Mouse (Mus musculus) heart, adult 18-20 months (tissue): ENCODE data around the gene Rhebl1. TPM values are rescaled to one million over a fixed set of nuclear protein-coding genes. Genes with fewer than 3 reads are reported as not detected.

Source experiments
- total RNA-seq, 2 experiments: library from RNA; stranded (reverse); gene quantifications; 2 replicates each; pipeline ENCODE4 v1.2.3; 2021

Gene Rhebl1
- total RNA-seq, 2 experiments from 2014 or later, result 1.5 to 2.2 TPM

Other genes with a start within 250 kb of the Rhebl1 start
- 10 to 100 TPM; 60.7 to 63.2 TPM for gene Ddx23, start 231.6 kb downstream of the Rhebl1 start, total RNA-seq
- gene Rnd1, start 217.1 kb downstream of the Rhebl1 start, total RNA-seq, result 1 to 10 TPM in 1 of 2 experiments, under 1 TPM in 1; 0.77 to 1.3 TPM
- under 1 TPM; 0.67 to 0.72 TPM for gene Ccdc65, start 186.3 kb downstream of the Rhebl1 start, total RNA-seq
- gene Fkbp11, start 166.3 kb downstream of the Rhebl1 start, total RNA-seq, result 1 to 10 TPM; 7.9 to 8.5 TPM
- 10 to 100 TPM; 17.8 to 21.5 TPM for gene Arf3, start 131.3 kb downstream of the Rhebl1 start, total RNA-seq
- under 1 TPM; 0.10 to 0.20 TPM for gene Wnt10b, start 116.4 kb downstream of the Rhebl1 start, total RNA-seq
- gene Wnt1, start 104.7 kb downstream of the Rhebl1 start, total RNA-seq, result not detected
- gene Ddn, start 85.0 kb downstream of the Rhebl1 start, total RNA-seq, result under 1 TPM; 0.64 to 0.79 TPM
- 100 to 1,000 TPM; 107 to 125 TPM for gene Prkag1, start 63.0 kb downstream of the Rhebl1 start, total RNA-seq
- 10 to 100 TPM; 47.0 to 58.4 TPM for gene Kmt2d, start 23.3 kb downstream of the Rhebl1 start, total RNA-seq
- gene Dhh, start 4.0 kb upstream of the Rhebl1 start, total RNA-seq, result 1 to 10 TPM in 1 of 2 experiments, under 1 TPM in 1; 0.87 to 1.8 TPM
- 1 to 10 TPM; 7.4 to 9.8 TPM for gene Lmbr1l, start 23.7 kb upstream of the Rhebl1 start, total RNA-seq
- 100 to 1,000 TPM; 138 to 153 TPM for gene Tuba1b, start 40.0 kb upstream of the Rhebl1 start, total RNA-seq
- not detected for gene Gm49450, start 59.0 kb upstream of the Rhebl1 start, total RNA-seq
- 10 to 100 TPM; 63.6 to 78.8 TPM for gene Tuba1a, start 59.2 kb upstream of the Rhebl1 start, total RNA-seq
- 10 to 100 TPM; 31.8 to 41.4 TPM for gene Tuba1c, start 135.4 kb upstream of the Rhebl1 start, total RNA-seq
- under 1 TPM in 1 of 2 experiments, not detected in 1; 0.15 TPM for gene Prph, start 160.6 kb upstream of the Rhebl1 start, total RNA-seq
- under 1 TPM in 1 of 2 experiments, not detected in 1; 0.28 TPM for gene Troap, start 180.0 kb upstream of the Rhebl1 start, total RNA-seq
- gene C1ql4, start 193.3 kb upstream of the Rhebl1 start, total RNA-seq, result not detected
- 1 to 10 TPM in 1 of 2 experiments, under 1 TPM in 1; 0.37 to 1.2 TPM for gene Dnajc22, start 198.6 kb upstream of the Rhebl1 start, total RNA-seq
- 1 to 10 TPM; 7.1 to 7.7 TPM for gene Spats2, start 231.4 kb upstream of the Rhebl1 start, total RNA-seq